Mouse (Mus musculus): ENCODE results near the gene Acta2.
"Not testable (repeated sequence)": the region's sequence is repeated elsewhere in the genome, so short reads cannot be mapped to it uniquely, and the experiment has no call there.

Gene Acta2

DNA sequence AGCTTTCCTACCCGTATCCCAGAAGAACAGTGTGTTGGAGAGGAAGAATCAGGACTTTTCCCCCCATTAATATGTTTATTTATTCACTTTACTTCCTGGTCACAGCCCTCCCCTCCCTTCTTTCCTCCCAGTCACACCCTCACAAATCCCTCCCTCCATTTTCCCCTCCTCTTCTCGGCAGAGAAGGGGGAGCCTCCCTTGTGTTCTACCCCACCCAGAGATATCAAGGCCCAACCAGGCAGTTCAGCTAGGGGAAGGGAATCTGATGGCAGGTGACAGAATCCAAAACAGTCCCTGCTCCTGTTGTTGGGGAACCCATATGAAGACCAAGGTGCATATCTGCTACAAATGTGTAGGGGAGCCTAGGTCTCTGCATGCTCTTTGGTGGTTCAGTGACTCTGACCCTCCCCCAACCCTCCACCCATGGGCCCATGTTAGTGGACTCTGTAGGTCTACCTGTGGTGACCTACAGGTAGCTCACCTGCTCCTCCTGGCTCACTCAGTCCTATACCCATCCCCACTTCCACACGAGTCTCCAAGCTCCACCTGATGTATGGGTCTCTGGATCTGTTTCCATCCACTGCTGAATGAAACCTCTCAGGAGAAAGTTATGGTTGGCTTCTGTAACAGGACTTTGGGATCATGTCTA, 34.5 kb downstream of the Acta2 start:
- no peak for DNase-seq (ENCODE audit: low read depth, low spot score)

DNA sequence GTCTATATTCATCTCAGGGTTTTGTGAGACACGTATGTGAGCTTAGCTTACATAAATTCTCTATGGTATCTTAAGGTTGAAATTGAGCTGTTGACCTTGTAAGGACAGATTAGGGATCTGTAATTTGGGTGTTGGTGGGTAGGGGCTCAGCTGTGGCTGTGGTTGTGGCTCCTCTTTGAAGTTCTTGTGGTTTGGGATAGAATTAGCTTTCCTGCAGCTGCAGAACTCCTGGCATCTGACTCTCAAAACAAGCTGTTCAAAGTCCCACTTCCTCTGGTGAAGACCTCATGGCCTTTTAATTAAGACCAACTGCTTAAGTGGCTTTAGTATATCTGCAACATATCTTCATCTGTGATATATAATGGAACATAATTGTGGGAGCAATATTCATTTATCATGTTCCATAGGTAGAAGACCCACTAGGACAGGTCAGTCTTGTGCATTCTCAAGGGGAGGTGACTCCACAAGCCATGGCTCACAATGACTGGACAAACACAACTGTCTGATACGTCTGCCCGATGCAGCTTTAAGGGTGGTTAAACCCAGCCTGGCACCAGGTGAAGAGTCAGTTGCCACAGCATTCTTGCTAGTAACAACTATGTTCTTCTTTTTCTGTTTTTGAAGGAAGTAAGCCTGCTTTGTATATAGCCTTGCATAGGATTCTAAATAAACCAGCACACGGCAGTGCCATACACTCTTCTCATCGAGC, 36.0 kb downstream of the Acta2 start:
- no peak for DNase-seq (ENCODE audit: low read depth, low spot score)

DNA sequence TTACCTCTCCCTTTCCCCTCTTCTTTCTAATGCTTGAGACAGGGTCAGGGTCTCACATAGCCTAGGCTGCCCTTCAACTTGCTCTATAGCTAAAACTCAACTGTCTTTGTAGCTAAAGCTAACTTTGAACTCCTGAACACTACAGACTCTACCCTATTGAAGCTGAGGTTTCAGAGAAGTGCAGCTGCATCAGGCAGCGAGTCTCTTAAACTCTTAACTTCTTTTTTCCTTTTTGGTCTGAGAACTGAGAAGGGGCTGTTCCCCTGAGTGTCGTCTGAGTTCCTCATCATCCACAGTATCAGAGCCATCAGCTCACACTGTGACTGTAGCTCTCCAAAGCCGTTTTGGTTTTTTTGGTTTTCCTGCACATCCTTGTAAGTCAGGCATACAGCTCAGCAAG, 37.6 kb downstream of the Acta2 start:
- no peak for DNase-seq (ENCODE audit: low read depth, low spot score)

DNA sequence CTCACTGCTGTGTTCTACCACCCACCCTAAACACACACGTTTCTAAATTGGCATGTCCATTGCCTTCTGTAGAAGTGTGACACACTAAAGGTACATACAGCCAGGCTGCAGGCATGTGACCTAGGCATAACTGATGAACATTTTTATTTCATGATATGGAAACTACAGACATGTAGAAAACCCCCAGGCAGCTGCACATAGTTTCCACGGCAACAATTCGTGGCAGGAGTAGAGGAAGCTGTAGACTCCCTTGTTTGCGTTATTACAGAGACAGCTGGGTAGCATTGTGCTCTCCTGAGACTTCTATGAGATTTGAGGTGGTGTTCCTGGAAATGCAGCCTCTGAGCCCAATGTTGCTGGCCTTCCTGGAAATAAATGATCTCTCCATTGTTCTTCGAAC, 38.4 kb downstream of the Acta2 start:
- no peak for DNase-seq (ENCODE audit: low read depth, low spot score)

DNA sequence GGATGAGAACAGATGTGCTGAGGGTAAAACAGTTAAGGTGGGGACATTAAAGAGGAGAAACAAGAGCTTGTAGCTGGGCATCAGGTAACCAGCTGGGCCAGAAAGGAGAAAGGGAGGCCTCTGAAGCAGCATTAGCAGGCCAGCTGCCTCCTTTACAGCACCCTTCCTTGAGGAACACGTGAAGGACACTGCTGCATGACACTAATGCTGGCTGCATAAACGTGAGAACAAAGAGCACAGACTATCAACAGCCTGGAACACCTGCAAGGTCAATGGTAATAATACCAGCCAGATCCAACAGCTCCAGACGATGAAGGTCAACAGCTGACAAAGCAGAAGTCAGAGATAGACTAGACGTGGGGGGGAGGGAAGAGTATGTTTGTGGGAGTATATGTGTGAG, 41.3 kb downstream of the Acta2 start:
- peak; percentile 28 for DNase-seq (ENCODE audit: low read depth, low spot score)

DNA sequence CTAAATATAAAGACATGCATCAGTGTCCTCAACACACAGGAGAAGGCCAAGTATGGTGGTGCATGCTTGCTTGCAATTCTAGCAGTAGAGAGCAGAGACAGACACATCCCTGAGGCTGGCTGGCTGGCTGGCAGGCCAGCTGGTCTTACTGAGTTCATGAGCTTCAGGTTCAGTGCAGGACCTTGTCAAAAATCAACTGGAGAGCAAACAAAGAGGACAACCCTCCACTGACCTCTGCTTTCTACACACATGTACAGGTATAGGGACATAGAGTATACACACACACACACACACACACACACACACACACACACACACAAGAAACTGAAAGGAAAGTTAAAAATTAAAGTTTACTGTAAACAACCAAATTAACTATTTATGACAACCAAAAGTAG, 42.1 kb downstream of the Acta2 start:
- no peak for DNase-seq (ENCODE audit: low read depth, low spot score)

DNA sequence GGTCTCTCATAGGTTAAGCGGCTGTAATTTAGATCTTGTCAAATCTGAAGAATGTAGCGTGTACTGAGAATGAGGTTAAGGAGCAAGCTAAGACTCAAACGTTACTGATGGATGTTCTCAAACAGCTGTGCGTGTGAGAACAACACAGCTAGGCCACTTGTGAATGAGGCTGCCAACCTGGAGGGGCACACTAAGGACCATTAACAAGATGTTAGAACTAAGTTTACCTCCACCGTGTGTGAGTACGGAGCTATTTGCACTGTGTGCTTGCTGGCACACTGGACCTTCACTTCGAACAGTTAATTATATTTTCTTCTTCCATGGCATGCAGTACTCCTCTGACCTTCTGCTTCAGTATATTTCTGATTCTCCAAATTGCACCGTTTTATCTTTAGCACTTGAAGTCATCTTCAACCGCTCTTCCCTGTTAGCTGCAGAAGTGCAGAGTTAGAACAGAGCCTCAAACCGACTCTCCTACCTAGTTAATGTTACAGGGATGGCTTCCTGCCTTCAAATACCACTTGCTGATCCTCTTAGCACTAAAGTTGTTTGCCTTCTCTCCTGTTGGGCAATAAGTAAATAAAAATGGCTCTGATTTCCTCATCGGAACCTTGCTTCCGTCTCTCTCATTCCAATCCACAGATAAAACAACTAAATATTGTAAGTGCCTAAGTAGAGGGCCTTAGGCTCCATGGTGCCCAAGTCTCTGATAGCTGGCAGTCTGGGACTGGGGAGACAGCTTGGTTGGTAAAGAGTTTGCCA, 42.7 kb downstream of the Acta2 start:
- no peak for DNase-seq (ENCODE audit: low read depth, low spot score)

DNA sequence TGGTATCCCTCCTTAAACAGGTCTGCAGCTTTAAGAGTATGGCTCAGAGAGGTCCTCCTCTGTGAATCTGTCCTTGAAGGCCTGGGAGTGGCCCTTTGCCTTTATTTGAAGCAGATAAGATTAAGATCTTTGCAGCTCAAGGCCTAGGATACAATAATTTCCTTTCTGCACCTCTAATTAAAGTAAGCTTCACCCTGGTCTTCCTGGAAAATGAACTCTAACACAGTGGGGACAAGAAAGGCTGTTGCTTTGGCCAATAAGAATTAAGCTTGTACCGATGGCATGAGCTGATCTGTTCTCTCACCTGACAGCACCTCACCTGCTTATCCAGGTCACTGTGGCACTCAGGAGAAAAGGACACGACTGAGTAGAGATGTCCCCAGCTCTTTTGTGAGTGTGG, 44.5 kb downstream of the Acta2 start:
- no peak for DNase-seq (ENCODE audit: low read depth, low spot score)

DNA sequence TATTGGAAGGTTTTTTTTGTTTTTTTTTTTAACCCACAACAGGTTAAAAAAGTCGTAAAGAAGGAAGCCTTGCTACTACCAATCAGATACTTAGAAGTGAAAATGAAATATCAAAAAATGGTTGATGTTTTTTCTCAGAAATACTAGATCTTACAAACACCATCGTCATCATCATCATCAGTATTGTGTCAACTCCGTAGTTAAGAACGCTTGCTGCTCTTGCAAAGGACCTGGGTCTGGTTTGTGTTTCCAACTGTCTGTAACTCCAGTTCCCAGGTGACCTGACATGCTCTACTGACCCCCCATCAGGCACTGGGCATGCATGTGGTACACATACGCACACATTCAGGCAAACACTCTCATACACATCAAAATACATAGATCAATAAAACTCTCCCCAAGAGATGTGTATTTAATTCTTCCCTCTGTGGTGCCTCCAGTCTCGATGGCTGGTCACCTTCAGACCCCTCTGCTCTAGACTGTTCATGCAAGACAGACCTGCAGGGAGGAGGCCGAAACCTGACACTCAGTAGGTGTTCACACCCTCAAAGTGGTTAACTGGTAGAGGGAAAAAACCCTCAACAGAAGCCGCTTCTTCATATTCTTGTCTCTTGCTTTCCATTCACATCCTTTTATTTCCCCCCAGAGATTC, 45.3 kb downstream of the Acta2 start:
- DNase-seq (ENCODE audit: low read depth, low spot score) = peak; percentile 7

DNA sequence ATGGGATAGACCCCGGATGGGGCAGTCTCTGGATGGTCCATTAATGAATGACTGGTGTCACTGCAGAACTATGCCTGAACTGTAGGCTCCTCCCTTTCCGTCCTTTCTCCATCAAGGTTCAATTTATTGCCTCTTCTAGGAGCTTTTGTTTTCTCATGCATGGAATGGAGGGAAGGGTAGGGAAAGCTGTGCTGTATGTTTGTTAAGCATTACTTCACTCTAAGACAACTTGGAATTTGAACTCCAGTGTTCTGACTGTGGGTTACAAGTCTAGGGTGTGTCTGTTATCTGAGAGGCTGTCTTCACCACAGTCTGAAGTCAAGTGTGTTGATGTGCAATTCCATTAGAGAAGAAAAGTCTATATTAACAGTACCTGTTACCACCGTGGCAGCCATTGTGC, 46.4 kb downstream of the Acta2 start:
- peak; percentile 10 for DNase-seq (ENCODE audit: low read depth, low spot score)

DNA sequence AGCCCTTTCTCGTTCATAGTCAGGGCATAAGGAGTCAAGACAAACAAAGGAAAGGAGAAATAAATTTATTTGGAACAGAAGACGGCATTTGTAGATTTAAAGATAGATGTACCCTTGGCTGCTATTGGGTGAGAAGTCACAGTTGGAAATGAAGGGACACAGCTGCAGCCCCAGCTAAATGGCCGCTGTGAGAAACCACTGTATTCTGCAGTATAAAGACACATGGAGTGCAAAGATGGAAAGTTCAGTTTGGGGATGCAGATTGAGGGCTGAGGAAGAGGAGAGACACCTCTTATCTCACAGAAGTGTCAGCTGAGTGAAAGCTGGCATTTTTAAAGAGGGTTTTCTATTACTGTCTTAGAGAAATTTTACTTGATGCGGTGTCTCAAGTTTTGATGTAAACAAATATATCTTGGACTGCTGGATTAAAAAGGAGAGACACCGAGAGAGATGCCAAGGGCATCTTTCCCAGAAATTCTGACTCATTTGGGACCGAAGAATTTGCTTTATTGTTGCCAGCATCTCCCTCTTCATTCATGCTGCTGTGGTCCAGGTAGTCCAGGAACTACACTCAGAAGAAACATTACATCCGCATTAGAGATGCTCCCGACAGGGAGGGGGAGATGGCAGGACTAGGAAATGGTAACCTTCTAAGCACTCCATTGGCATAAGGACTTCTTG, 48.5 kb downstream of the Acta2 start:
- no peak for DNase-seq (ENCODE audit: low read depth, low spot score)

DNA sequence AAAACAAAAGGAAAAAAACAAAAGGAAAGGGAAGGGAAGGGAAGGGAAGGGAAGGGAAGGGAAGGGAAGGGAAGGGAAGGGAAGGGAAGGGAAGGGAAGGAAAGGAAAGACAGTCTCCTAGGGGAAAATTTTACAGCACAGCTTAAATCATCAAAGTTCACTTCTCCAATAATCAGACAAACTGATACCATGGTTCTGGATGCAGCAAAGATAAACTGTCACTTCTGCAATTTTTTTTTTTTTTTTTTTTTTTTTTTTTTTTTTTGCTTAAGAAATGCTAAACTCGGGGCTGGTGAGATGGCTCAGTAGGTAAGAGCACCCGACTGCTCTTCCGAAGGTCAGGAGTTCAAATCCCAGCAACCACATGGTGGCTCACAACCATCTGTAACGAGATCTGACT, 49.3 kb downstream of the Acta2 start:
- not testable (repeated sequence) for DNase-seq (ENCODE audit: low read depth, low spot score)

DNA sequence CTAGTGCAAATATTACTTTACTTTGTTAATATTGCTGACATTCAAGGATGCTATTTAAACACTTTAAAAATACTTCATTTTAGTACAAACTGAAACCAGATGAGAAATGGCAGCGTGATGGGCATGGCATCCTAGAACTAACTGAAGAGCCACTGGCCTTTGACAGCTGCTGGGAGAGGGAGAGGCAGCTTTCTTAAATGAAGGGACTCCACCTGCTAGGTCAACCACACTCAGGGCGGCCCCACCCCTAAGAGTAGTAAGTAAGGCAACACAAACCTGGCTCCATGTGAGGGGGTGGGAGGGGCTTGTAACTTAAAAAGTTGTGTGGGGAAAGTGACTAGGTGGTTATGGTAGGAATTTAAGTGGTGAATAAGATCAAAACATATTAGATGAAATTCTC, 52.7 kb downstream of the Acta2 start:
- no peak for DNase-seq (ENCODE audit: low read depth, low spot score)

DNA sequence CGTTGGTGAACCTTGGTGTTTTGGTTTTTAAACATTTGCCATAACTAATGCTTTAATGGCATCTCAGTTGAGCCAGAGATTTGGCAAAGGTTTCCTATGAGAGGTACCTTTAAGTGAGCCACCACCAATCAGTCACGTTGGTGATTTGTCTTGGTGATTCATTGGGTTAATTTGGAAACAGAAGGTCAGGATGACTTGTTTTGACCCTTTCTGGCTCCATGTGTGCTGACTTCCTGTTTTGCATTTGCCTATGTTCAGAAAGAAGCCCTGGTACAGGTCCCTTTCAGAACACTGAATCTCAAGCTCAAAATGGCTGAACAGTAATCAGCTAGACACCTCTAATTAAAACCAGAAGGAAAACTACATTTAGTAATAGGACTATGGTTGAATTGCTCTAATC, 55.9 kb downstream of the Acta2 start:
- no peak for DNase-seq (ENCODE audit: low read depth, low spot score)

DNA sequence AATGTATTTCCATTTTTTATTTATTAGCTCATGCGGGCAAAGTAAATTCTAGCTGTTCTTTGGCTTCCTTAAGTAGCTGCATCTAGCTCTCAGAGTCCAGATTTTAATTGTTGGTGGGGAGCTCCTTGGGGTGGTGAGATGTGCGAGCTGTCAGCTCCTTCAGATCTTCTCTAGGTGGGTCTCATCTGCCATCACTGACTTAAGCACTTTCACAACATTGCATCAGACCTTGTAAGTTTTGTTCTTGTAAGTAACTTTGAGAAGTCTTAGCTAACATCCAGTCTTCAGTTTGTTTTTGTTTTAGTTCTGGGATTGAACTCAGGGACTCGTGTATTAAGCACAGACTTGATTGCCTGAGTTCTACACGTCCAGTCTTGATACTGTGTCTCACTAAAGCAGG, 56.5 kb downstream of the Acta2 start:
- DNase-seq (ENCODE audit: low read depth, low spot score) = no peak

DNA sequence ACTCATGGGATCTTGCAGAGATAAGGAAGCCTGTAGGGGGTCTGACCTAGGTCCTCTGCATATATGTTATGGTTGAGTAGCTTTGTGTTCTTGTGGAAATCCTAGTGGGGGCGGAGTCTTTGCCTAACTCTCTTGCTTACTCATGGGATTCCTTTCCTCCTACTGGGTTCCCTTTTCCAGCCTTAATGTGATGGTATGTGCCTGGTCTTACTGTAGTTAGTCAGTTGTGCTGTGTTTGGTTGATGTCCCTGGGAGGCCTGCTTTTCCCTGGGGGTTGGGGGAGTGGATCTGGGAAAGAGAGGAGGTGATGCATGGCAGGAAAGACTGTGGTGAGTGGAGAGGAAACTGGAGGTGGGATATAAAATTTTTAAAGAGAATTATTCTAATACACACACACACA, 57.3 kb downstream of the Acta2 start:
- DNase-seq (ENCODE audit: low read depth, low spot score) = no peak

DNA sequence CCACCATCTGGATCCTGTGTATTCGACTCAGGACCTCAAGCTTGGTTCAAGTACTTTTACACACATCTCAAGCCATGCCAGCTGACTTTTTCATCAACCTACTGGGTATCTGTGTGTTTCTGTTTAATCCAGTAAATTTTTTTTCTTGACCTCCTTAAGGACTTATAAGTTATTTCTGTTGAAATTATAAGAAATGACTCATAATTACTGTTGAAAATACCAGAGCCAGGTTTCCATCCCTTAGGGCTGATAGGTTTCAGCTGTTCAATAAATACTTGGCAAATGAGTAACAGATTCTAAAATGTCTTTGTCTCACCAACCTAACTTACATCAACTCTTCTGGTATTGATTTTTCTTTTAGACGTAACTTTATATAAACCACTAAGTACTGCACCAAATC, 60.4 kb downstream of the Acta2 start:
- no peak for DNase-seq (ENCODE audit: low read depth, low spot score)

DNA sequence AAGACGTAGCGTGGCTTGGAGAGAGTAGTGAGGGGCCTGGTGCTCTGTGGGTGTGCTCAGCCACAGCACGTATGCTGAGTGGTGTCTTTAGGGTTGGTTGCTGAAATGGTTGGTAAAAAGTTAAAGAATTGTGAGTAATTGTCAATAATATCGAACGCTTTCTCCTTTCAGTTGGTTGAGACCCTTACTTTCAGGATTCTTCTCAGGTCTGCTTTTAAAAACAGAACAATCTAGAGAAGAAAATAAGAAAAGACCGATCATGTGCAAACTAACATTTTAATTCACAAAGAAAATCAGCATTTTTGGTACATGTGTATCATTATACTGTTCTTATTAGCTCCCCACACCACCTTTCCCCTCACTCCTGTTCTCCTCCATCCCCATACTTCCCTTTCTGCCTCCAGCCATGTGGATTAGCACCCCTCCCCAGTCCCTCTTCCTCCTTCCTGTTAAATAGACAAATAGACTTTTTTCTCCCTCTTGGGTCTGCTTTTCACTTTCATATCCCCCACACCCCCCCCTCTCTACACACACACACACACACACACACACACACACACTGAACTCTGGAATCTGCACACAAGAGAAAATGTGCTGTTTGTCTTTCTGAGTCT, 61.2 kb downstream of the Acta2 start:
- no peak for DNase-seq (ENCODE audit: low read depth, low spot score)

DNA sequence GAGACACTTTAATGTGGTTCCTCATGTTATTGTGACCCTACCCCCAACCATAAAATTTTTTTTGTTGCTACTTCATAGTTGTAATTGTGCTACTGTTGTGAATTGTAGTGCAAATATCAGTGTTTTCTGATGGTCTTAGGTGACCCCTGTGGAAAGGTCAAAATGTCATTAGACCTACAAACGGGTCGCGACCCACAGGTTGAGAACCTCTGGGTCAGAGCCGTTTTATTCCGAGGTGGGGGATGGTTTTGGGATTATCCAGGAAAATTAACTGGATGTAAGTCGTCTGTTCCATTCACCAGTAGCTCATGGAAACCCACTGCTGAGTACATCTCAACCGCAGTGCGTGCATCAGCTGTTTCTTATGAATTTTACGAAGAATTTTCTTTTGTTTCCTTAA, 61.7 kb downstream of the Acta2 start:
- DNase-seq (ENCODE audit: low read depth, low spot score) = no peak

DNA sequence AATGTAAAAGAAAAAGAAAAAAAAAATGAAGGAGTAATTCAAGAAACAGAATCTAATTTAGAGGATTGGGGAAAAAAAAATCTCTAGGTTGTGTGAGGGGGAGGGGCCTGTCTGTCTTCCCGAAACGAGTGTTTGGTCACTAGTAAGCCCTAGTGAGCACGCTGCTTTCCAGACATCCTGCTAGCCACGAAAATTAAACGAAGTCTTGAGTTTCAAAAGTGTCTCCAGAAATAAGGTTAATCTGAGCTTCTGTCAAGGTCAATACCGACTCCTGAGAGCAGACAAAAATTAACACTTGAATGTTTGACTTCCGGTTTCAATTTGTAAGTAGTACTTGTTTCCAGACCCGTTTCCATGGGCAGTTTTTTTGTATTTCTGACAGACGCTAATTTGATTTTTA, 62.2 kb downstream of the Acta2 start:
- DNase-seq (ENCODE audit: low read depth, low spot score) = peak; percentile 33

Data from ES-CJ7 (cell line).